Mouse (Mus musculus): ENCODE measurements at regions not wholly inside any gene's neighbourhood (a gene's known extent, or its start where the extent isn't known, plus 50 kb on each side); places are given as distances from the start of the nearest gene placed in this dataset.

DNA sequence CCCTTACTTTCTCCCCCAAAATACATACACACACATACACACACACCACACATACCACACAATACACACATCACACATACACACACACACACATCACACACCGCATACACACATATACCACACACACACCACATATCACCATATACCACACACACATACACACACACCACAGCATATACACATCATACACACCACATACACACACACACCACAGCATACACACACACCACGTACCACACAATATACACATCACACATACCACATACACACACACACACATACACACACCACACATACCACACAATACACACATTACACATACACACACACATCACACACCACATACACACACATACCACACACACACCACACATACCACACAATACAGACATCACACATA is 362.5 kb upstream of the Ubash3b start:
- no peak for ATAC-seq
- H3K27me3 ChIP-seq (replicated peaks; ENCODE audit: control insufficient read depth, insufficient read depth, low read length): no peaks in the 10 kb centered on the region
- H3K27ac ChIP-seq (ENCODE audit: low read depth, low read length): no peak overlapping the region
- H3K4me2 ChIP-seq (replicated peaks; ENCODE audit: low read depth): no peak overlapping the region
- H3K4me3 ChIP-seq (ENCODE audit: low read depth, low read length): no peak overlapping the region
- 90% methylated on average over 2 of the region's 2 CpGs for WGBS
- no peaks in the 10 kb centered on the region for H3K4me1 ChIP-seq (replicated peaks; ENCODE audit: control insufficient read depth, insufficient read depth, low read length)
- TF ChIP-seq CTCF (IDR thresholded peaks at IDR 0.05; ENCODE audit: low read depth): no peak
- H3K36me3 ChIP-seq (ENCODE audit: control insufficient read depth, insufficient read depth): no peaks in the 10 kb centered on the region
- no peak overlapping the region for H3K9ac ChIP-seq (ENCODE audit: low read depth, low read length)
- H3K9me3 ChIP-seq (ENCODE audit: control insufficient read depth): no peaks in the 10 kb centered on the region

DNA sequence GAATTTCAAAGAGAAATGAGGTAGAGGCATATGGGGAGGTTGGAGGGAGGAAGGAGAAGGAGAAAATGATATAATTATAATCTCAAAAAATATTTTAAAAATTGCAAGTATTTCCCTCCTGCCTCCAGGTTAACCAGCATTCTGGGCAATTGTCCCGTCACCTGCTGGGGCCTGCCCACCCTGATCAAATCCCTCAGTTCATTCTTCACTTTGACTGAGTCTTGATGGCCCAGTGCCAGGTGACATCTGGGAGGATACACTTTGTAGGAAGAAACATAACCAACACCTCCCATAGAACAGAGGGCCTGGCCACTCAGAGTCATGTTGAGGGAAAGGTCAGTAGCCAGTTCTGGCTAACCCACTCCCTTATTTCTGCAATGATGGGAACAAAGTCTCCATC is 360.8 kb upstream of the Ubash3b start:
- no peak for TF ChIP-seq CTCF (IDR thresholded peaks at IDR 0.05; ENCODE audit: low read depth)
- no peak overlapping the region for H3K4me2 ChIP-seq (replicated peaks; ENCODE audit: low read depth)
- no peaks in the 10 kb centered on the region for H3K36me3 ChIP-seq (ENCODE audit: control insufficient read depth, insufficient read depth)
- 83% methylated on average over 1 of the region's 1 CpGs for WGBS
- H3K4me3 ChIP-seq (ENCODE audit: low read depth, low read length): no peak overlapping the region
- H3K9me3 ChIP-seq (ENCODE audit: control insufficient read depth): no peaks in the 10 kb centered on the region
- no peaks in the 10 kb centered on the region for H3K27me3 ChIP-seq (replicated peaks; ENCODE audit: control insufficient read depth, insufficient read depth, low read length)
- no peaks in the 10 kb centered on the region for H3K4me1 ChIP-seq (replicated peaks; ENCODE audit: control insufficient read depth, insufficient read depth, low read length)
- no peak overlapping the region for H3K9ac ChIP-seq (ENCODE audit: low read depth, low read length)
- ATAC-seq: no peak
- no peak overlapping the region for H3K27ac ChIP-seq (ENCODE audit: low read depth, low read length)

GRCm38 (mm10) chr9:41517787-41518186 is 356.3 kb upstream of the Ubash3b start:
- no peaks in the 10 kb centered on the region for H3K9me3 ChIP-seq (ENCODE audit: control insufficient read depth)
- 82% methylated on average over 2 of the region's 2 CpGs for WGBS
- ATAC-seq: no peak
- no peak overlapping the region for H3K9ac ChIP-seq (ENCODE audit: low read depth, low read length)
- TF ChIP-seq CTCF (IDR thresholded peaks at IDR 0.05; ENCODE audit: low read depth): no peak
- H3K4me3 ChIP-seq (ENCODE audit: low read depth, low read length): no peak overlapping the region
- H3K4me2 ChIP-seq (replicated peaks; ENCODE audit: low read depth): no peak overlapping the region
- H3K27me3 ChIP-seq (replicated peaks; ENCODE audit: control insufficient read depth, insufficient read depth, low read length): no peaks in the 10 kb centered on the region
- no peaks in the 10 kb centered on the region for H3K4me1 ChIP-seq (replicated peaks; ENCODE audit: control insufficient read depth, insufficient read depth, low read length)
- H3K36me3 ChIP-seq (ENCODE audit: control insufficient read depth, insufficient read depth): no peaks in the 10 kb centered on the region
- H3K27ac ChIP-seq (ENCODE audit: low read depth, low read length): no peak overlapping the region

DNA sequence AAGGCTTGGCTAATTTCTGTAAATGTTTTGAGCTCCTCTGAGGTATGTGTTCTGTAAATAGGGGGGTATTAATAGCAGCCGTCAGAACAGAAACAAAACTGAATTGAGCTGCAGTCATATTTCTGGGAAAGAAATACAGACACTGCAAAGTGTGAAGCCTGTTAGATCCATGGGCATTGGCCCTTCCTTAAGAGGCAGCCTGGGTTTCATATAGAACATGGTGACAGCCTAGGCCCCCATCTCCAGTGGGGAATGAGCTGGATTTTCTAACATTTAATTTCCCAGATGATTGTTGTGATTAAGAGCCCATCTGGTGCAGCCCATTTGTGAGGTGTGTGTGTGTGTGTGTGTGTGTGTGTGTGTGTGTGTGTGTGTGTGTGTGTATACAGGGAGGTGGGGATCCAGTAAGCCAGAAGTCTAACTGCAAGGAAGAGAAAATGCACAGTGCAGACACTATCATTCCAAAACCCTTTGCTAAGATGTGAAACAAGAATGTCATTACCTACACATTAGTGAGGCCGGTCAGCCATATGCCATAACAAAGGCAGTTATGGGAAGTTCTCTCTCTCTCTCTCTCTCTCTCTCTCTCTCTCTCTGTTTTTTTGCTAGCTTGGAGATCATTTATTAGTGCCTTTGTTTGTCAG is 355.7 kb upstream of the Ubash3b start:
- Histone ChIP-seq H3K27me3 (replicated peaks; ENCODE audit: control insufficient read depth, insufficient read depth, low read length) (no peaks in the 10 kb centered on the region), H3K36me3 (ENCODE audit: control insufficient read depth, insufficient read depth) (no peaks in the 10 kb centered on the region), H3K4me1 (replicated peaks; ENCODE audit: control insufficient read depth, insufficient read depth, low read length) (no peaks in the 10 kb centered on the region), H3K27ac (ENCODE audit: low read depth, low read length) (no peak overlapping the region), H3K9me3 (ENCODE audit: control insufficient read depth) (no peaks in the 10 kb centered on the region), H3K4me2 (replicated peaks; ENCODE audit: low read depth) (no peak overlapping the region), H3K4me3 (ENCODE audit: low read depth, low read length) (no peak overlapping the region), H3K9ac (ENCODE audit: low read depth, low read length) (no peak overlapping the region)
- no peak for ATAC-seq
- WGBS: 68% methylated on average over 2 of the region's 2 CpGs
- no peak for TF ChIP-seq CTCF (IDR thresholded peaks at IDR 0.05; ENCODE audit: low read depth)

- no peaks in the 10 kb centered on the region for H3K9me3 ChIP-seq (ENCODE audit: control insufficient read depth)
- H3K4me1 ChIP-seq (replicated peaks; ENCODE audit: control insufficient read depth, insufficient read depth, low read length): no peaks in the 10 kb centered on the region
- TF ChIP-seq CTCF (IDR thresholded peaks at IDR 0.05; ENCODE audit: low read depth): no peak
- H3K4me3 ChIP-seq (ENCODE audit: low read depth, low read length): no peak overlapping the region
- H3K36me3 ChIP-seq (ENCODE audit: control insufficient read depth, insufficient read depth): no peaks in the 10 kb centered on the region
- no peak overlapping the region for H3K9ac ChIP-seq (ENCODE audit: low read depth, low read length)
- H3K27me3 ChIP-seq (replicated peaks; ENCODE audit: control insufficient read depth, insufficient read depth, low read length): no peaks in the 10 kb centered on the region
- H3K27ac ChIP-seq (ENCODE audit: low read depth, low read length): no peak overlapping the region
- no peak overlapping the region for H3K4me2 ChIP-seq (replicated peaks; ENCODE audit: low read depth)
- no peak for ATAC-seq
Observed at GRCm38 (mm10) chr9:41515192-41515591, 353.7 kb upstream of the Ubash3b start.

GRCm38 (mm10) chr9:41513701-41514100 is 352.2 kb upstream of the Ubash3b start:
- H3K36me3 ChIP-seq (ENCODE audit: control insufficient read depth, insufficient read depth): no peaks in the 10 kb centered on the region
- H3K9ac ChIP-seq (ENCODE audit: low read depth, low read length): no peak overlapping the region
- no peak for ATAC-seq
- H3K27me3 ChIP-seq (replicated peaks; ENCODE audit: control insufficient read depth, insufficient read depth, low read length): no peaks in the 10 kb centered on the region
- no peak overlapping the region for H3K4me2 ChIP-seq (replicated peaks; ENCODE audit: low read depth)
- no peaks in the 10 kb centered on the region for H3K4me1 ChIP-seq (replicated peaks; ENCODE audit: control insufficient read depth, insufficient read depth, low read length)
- H3K9me3 ChIP-seq (ENCODE audit: control insufficient read depth): no peaks in the 10 kb centered on the region
- H3K27ac ChIP-seq (ENCODE audit: low read depth, low read length): no peak overlapping the region
- H3K4me3 ChIP-seq (ENCODE audit: low read depth, low read length): no peak overlapping the region
- 26% methylated on average over 1 of the region's 1 CpGs for WGBS
- no peak for TF ChIP-seq CTCF (IDR thresholded peaks at IDR 0.05; ENCODE audit: low read depth)

- TF ChIP-seq CTCF (IDR thresholded peaks at IDR 0.05; ENCODE audit: low read depth): no peak
- H3K4me2 ChIP-seq (replicated peaks; ENCODE audit: low read depth): no peak overlapping the region
- H3K4me1 ChIP-seq (replicated peaks; ENCODE audit: control insufficient read depth, insufficient read depth, low read length): no peaks in the 10 kb centered on the region
- H3K36me3 ChIP-seq (ENCODE audit: control insufficient read depth, insufficient read depth): no peaks in the 10 kb centered on the region
- H3K9me3 ChIP-seq (ENCODE audit: control insufficient read depth): no peaks in the 10 kb centered on the region
- no peak for ATAC-seq
- no peak overlapping the region for H3K9ac ChIP-seq (ENCODE audit: low read depth, low read length)
- WGBS: 75% methylated on average over 2 of the region's 2 CpGs
- no peaks in the 10 kb centered on the region for H3K27me3 ChIP-seq (replicated peaks; ENCODE audit: control insufficient read depth, insufficient read depth, low read length)
- no peak overlapping the region for H3K4me3 ChIP-seq (ENCODE audit: low read depth, low read length)
- no peak overlapping the region for H3K27ac ChIP-seq (ENCODE audit: low read depth, low read length)
Observed at GRCm38 (mm10) chr9:41509597-41509996, 348.1 kb upstream of the Ubash3b start.
